Mouse (Mus musculus): ENCODE data around the gene Reep1. TPM values are rescaled to one million over a fixed set of nuclear protein-coding genes. Genes with fewer than 3 reads are reported as not detected.

Gene Reep1
- polyA plus RNA-seq, 1 experiment, result 82.1 TPM

GRCm38 (mm10) chr6:71722988-71723387 lies 15.6 kb downstream of the Reep1 start:
- TF ChIP-seq CTCF (IDR thresholded peaks at IDR 0.05; ENCODE audit: borderline replicate concordance, insufficient read depth, low read depth, low read length), result no peak
- no peak for TF ChIP-seq POLR2A (IDR thresholded peaks at IDR 0.05; ENCODE audit: borderline replicate concordance, insufficient read depth, low read length)
- peaks cover 19% of the 10 kb centered on the region for H3K4me1 ChIP-seq (ENCODE audit: control insufficient read depth, insufficient read depth, low read length)
- peak overlapping the region; percentile 32; the same call in 1 of the 2 replicates for H3K27ac ChIP-seq (ENCODE audit: insufficient read depth, low read length)
- peak in 1 of 2 experiments; percentile 61 for DNase-seq
- H3K27me3 ChIP-seq (ENCODE audit: control insufficient read depth, insufficient read depth, low read length), result no peaks in the 10 kb centered on the region
- no peak overlapping the region for H3K4me3 ChIP-seq (replicated peaks; ENCODE audit: insufficient read depth, low read depth, low read length)
- 2% methylated on average over 2 of the region's 2 CpGs for WGBS

- Histone ChIP-seq H3K27ac (ENCODE audit: insufficient read depth, low read length) (peak overlapping the region; percentile 32; the same call in 1 of the 2 replicates), H3K4me3 (replicated peaks; ENCODE audit: insufficient read depth, low read depth, low read length) (no peak overlapping the region), H3K4me1 (ENCODE audit: control insufficient read depth, insufficient read depth, low read length) (peaks cover 20% of the 10 kb centered on the region), H3K27me3 (ENCODE audit: control insufficient read depth, insufficient read depth, low read length) (no peaks in the 10 kb centered on the region)
- DNase-seq, result peak; percentile 48 to 59
- 26% methylated on average over 4 of the region's 4 CpGs for WGBS
- TF ChIP-seq POLR2A (IDR thresholded peaks at IDR 0.05; ENCODE audit: borderline replicate concordance, insufficient read depth, low read length) (no peak), CTCF (IDR thresholded peaks at IDR 0.05; ENCODE audit: borderline replicate concordance, insufficient read depth, low read depth, low read length) (no peak)
Observed at GRCm38 (mm10) chr6:71723555-71723954, 16.2 kb downstream of the Reep1 start.

GRCm38 (mm10) chr6:71726710-71727109 lies 19.3 kb downstream of the Reep1 start:
- TF ChIP-seq POLR2A (IDR thresholded peaks at IDR 0.05; ENCODE audit: borderline replicate concordance, insufficient read depth, low read length), result no peak
- TF ChIP-seq CTCF (IDR thresholded peaks at IDR 0.05; ENCODE audit: borderline replicate concordance, insufficient read depth, low read depth, low read length), result no peak
- WGBS, result 96% methylated on average over 7 of the region's 7 CpGs
- no peak for DNase-seq
- Histone ChIP-seq H3K27me3 (ENCODE audit: control insufficient read depth, insufficient read depth, low read length) (no peaks in the 10 kb centered on the region), H3K4me3 (replicated peaks; ENCODE audit: insufficient read depth, low read depth, low read length) (no peak overlapping the region), H3K4me1 (ENCODE audit: control insufficient read depth, insufficient read depth, low read length) (peaks cover 22% of the 10 kb centered on the region), H3K27ac (ENCODE audit: insufficient read depth, low read length) (no peak overlapping the region)

GRCm38 (mm10) chr6:71728306-71728705 lies 20.9 kb downstream of the Reep1 start:
- DNase-seq, result peak in 1 of 2 experiments; percentile 65
- Histone ChIP-seq H3K4me1 (ENCODE audit: control insufficient read depth, insufficient read depth, low read length) (peaks cover 13% of the 10 kb centered on the region), H3K27ac (ENCODE audit: insufficient read depth, low read length) (no peak overlapping the region), H3K27me3 (ENCODE audit: control insufficient read depth, insufficient read depth, low read length) (no peaks in the 10 kb centered on the region), H3K4me3 (replicated peaks; ENCODE audit: insufficient read depth, low read depth, low read length) (no peak overlapping the region)
- 6% methylated on average over 3 of the region's 3 CpGs for WGBS
- TF ChIP-seq POLR2A (IDR thresholded peaks at IDR 0.05; ENCODE audit: borderline replicate concordance, insufficient read depth, low read length) (no peak), CTCF (IDR thresholded peaks at IDR 0.05; ENCODE audit: borderline replicate concordance, insufficient read depth, low read depth, low read length) (no peak)

GRCm38 (mm10) chr6:71734910-71735599 lies 27.7 kb downstream of the Reep1 start:
- TF ChIP-seq CTCF (IDR thresholded peaks at IDR 0.05; ENCODE audit: borderline replicate concordance, insufficient read depth, low read depth, low read length) (no peak), POLR2A (IDR thresholded peaks at IDR 0.05; ENCODE audit: borderline replicate concordance, insufficient read depth, low read length) (no peak)
- no peak for DNase-seq
- 60% methylated on average over 4 of the region's 4 CpGs for WGBS

GRCm38 (mm10) chr6:71735600-71736010 lies 28.2 kb downstream of the Reep1 start:
- no peak for DNase-seq
- H3K27me3 ChIP-seq (ENCODE audit: control insufficient read depth, insufficient read depth, low read length), result no peaks in the 10 kb centered on the region
- H3K4me3 ChIP-seq (replicated peaks; ENCODE audit: insufficient read depth, low read depth, low read length), result no peak overlapping the region
- 37% methylated on average over 4 of the region's 4 CpGs for WGBS
- no peak overlapping the region for H3K27ac ChIP-seq (ENCODE audit: insufficient read depth, low read length)
- peaks cover 14% of the 10 kb centered on the region for H3K4me1 ChIP-seq (ENCODE audit: control insufficient read depth, insufficient read depth, low read length)
- TF ChIP-seq CTCF (IDR thresholded peaks at IDR 0.05; ENCODE audit: borderline replicate concordance, insufficient read depth, low read depth, low read length), result no peak
- no peak for TF ChIP-seq POLR2A (IDR thresholded peaks at IDR 0.05; ENCODE audit: borderline replicate concordance, insufficient read depth, low read length)

More at GRCm38 (mm10) chr6:71734910-71735599, 27.7 kb downstream of the Reep1 start:
- Histone ChIP-seq H3K27ac (ENCODE audit: insufficient read depth, low read length) (no peak overlapping the region), H3K4me3 (replicated peaks; ENCODE audit: insufficient read depth, low read depth, low read length) (no peak overlapping the region), H3K27me3 (ENCODE audit: control insufficient read depth, insufficient read depth, low read length) (no peaks in the 10 kb centered on the region), H3K4me1 (ENCODE audit: control insufficient read depth, insufficient read depth, low read length) (peaks cover 11% of the 10 kb centered on the region)

- DNase-seq, result no peak
- 88% methylated on average over 5 of the region's 5 CpGs for WGBS
- Histone ChIP-seq H3K27me3 (ENCODE audit: control insufficient read depth, insufficient read depth, low read length) (no peaks in the 10 kb centered on the region), H3K27ac (ENCODE audit: insufficient read depth, low read length) (no peak overlapping the region), H3K4me3 (replicated peaks; ENCODE audit: insufficient read depth, low read depth, low read length) (no peak overlapping the region), H3K4me1 (ENCODE audit: control insufficient read depth, insufficient read depth, low read length) (peaks cover 19% of the 10 kb centered on the region)
- TF ChIP-seq POLR2A (IDR thresholded peaks at IDR 0.05; ENCODE audit: borderline replicate concordance, insufficient read depth, low read length) (no peak), CTCF (IDR thresholded peaks at IDR 0.05; ENCODE audit: borderline replicate concordance, insufficient read depth, low read depth, low read length) (no peak)
Observed at GRCm38 (mm10) chr6:71736101-71736500, 28.7 kb downstream of the Reep1 start.

GRCm38 (mm10) chr6:71737202-71737601 lies 29.8 kb downstream of the Reep1 start:
- no peak overlapping the region for H3K4me3 ChIP-seq (replicated peaks; ENCODE audit: insufficient read depth, low read depth, low read length)
- TF ChIP-seq POLR2A (IDR thresholded peaks at IDR 0.05; ENCODE audit: borderline replicate concordance, insufficient read depth, low read length) (no peak), CTCF (IDR thresholded peaks at IDR 0.05; ENCODE audit: borderline replicate concordance, insufficient read depth, low read depth, low read length) (no peak)
- 42% methylated on average over 8 of the region's 8 CpGs for WGBS
- peaks cover 24% of the 10 kb centered on the region for H3K4me1 ChIP-seq (ENCODE audit: control insufficient read depth, insufficient read depth, low read length)
- DNase-seq, result peak in 1 of 2 experiments; percentile 23
- H3K27ac ChIP-seq (ENCODE audit: insufficient read depth, low read length), result no peak overlapping the region
- no peaks in the 10 kb centered on the region for H3K27me3 ChIP-seq (ENCODE audit: control insufficient read depth, insufficient read depth, low read length)

Measured in cerebellum, adult 2 months (tissue).